9 mouse cellular contexts compared by ENCODE assay signal in genomic region chr6:64607942-64608341, GRCm38 (mm10).
A peak's percentile ranks its signal among the peaks of the same experiment; 100 is the strongest.
DNase-seq lines count a peak whose midpoint lies in the region.
"Had no signal": no experiment of that assay in that cellular context is flagged by ENCODE, and none has a peak within 500 bp of the region (broad histone marks: within the 10 kb centered on the region; RNA-seq: fewer than 3 reads in every experiment).

No protein-coding gene starts in this region.

- peak; percentile 8 for DNase-seq in adrenal gland, adult 2 months
- no peak for DNase-seq in adrenal gland, adult 8-10 months
- DNase-seq in kidney, postnatal 4 days = peak; percentile 29 to 30
- DNase-seq in kidney, adult 11 months = no peak
- DNase-seq in cerebellum, postnatal 36 days = peak; percentile 31 to 33
- DNase-seq in lung, postnatal 14 days = peak; percentile 10
- no peak for DNase-seq in urinary bladder, adult 18-20 months (ENCODE audit: low spot score in 2 of 2)
- DNase-seq in yolk sac, embryonic 10.5 days (ENCODE audit: low spot score) = no peak
- DNase-seq: heart, adult 18-20 months had no signal

Comparison
In these comparisons a context has a peak if more than half of its experiments do, and no peak if none do; other contexts are left out.
1. DNase-seq: peak in adrenal gland, adult 2 months (single experiment), kidney, postnatal 4 days (2 of 2), cerebellum, postnatal 36 days (2 of 2) and lung, postnatal 14 days (single experiment); none in adrenal gland, adult 8-10 months (single experiment), kidney, adult 11 months (single experiment), urinary bladder, adult 18-20 months (0 of 2) and yolk sac, embryonic 10.5 days (single experiment).